Mouse (Mus musculus): ENCODE results near the gene Pdgfa.
A peak's percentile ranks its signal among the peaks of the same experiment; 100 is the strongest.

The Pdgfa gene

DNA sequence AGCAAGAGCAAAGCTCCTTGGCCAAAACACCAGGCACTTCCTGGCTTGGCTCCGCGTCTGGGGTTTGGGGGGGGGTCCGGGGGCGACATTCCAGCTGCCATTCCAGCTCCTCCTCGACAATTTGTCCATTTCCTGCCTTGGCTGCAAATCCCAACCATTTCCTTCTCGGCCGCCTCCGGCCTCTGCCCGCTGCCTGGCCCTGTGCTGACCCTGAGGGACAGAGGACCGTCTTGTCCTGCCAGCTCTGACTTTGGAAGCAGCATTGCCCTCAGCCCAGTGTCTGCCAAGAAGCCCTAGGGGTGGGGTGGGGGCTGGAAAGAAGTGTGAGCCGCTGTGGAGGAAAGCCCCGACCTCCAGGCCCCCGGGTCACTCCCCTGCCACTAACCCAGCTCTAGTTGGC is 44.2 kb downstream of the Pdgfa start:
- peak; percentile 12 for DNase-seq

DNA sequence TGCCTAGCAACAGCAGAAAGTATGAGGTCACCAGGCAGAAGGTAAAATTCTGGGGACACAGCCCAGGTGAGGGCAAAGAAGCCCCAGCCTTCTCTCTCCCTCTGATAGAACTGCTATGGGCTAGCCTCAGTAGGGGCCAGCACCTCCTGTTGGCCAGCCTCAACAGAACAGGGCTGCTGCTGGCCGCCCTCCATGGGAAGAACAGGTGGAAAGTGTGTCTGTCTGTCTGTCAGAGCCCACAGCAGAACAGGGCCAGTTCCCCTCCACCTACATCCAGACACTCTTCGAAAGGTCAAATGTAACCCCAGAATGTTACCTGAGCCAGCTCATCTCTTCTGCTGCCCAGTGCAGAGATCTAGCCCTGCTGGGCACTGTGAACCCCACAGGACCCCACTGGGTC is 45.9 kb downstream of the Pdgfa start:
- DNase-seq = no peak

DNA sequence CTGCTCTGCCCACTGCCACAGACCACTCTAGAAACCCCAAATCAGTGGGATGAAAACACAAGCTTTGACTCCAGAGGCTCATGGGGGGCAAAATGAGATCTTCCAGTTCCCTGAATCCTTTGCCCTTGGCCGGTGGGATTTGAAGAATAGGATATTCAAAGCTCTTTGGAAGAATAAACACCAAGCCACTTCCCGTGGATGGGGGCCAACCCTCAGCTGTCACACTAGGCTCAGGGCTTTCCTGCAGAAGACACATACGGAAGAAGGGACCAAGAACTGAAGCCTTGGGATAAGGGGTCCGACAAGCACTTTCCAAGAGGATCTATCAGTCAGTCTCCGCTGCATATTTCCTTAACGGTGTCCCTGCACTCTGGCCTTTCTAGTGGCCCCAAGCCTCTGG is 48.0 kb downstream of the Pdgfa start:
- no peak for DNase-seq

DNA sequence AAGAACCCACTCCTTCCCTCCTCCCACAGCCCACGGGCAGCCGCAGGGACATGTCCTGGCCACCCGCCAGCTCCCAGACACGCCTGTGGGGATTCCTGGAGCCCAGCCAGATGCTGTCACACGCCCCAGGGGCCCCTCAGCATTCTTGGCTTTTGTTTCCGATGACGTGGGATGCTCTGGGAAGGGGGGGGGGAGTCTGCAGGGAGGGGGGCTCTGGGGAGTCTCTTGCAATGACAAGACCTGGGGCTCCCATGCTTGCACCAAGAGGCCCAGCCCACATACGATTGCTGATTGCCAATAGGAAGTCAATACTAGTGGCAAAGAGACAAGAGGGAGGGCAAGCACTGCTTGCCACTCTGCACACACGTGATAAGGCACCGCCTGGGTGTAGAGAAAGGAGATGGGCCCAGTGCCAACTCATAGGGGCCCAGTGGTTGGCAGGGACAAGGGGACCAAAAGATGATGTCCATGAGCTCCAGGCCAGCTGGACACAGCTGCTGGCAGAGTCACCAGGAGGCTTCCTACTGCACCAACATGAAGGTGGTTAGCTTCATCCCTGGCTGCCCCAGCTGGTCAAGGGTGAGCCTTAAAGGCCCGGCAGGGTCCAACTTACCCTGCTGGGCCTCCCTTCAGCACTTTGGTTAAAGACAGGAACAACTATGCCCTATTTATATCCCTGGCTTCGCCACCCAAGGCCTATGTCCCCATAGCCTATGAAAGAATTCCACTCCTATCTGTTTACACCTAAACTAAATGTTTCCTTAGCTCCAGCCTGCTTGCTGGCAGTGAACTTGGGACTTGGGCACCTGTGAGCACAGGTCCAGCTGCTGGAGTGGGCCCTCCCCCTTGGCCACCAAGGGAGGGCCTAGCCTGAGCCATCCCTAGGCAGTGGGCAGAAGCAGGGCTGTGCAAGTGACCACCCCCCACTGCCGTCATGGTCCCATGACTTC is 48.9 kb downstream of the Pdgfa start:
- no peak for DNase-seq

DNA sequence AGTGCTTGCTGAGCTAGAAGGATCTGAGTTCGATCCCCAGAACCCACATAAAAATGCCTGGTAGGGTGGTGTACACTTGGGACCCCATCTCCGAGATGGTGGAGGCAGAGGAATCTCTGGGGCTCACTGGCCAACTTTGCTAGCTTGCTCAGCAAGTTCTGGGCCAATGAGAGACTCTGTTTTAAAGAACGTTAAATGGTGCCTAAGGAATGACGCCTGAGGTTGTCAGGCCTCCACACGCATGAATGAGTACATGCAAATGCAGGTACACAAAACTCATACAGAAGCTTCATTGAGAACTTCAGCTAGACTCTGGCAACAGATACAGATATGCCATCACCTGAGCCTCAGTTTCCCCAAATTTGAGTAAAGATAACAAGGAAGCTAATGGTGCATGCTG is 49.7 kb downstream of the Pdgfa start:
- DNase-seq = no peak

DNA sequence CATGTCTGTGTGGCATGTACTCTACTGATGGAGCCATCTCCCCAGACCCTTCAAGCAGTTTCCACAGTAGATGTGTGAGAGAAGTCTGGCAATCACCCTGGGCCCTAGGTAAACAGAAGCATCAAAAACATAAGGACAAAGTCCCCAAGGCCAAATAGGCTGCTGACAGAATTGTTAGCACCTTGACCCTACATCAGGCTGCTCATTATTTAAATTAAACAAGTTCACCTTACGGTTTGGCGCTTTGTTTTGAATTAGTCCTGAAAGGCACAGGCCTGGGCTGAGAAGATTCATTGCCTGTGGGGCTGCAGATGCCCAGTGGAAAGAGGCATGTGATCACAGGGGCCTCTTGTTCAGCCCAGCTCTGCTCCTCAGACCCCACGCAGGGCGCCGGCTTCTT is 50.2 kb downstream of the Pdgfa start:
- no peak for DNase-seq

DNA sequence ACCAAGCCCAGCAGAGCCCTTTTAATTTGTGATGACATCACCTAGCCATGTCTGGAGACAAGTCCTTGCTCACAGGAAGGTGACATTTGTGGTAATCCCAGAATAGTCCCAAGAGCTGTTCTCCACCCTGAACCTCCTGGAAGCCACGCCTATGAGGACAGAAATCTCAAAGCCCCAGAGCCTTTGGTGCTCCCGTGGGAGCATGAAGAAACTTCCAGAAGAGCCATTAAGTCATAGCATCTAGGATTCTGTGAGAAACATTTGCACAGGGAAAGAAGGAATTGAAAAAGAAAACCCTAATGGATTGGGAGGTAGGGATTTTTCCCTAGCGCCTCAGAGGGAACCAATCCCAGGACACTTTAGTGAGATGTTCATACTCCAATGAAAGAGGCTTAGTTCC is 52.2 kb downstream of the Pdgfa start:
- no peak for DNase-seq

DNA sequence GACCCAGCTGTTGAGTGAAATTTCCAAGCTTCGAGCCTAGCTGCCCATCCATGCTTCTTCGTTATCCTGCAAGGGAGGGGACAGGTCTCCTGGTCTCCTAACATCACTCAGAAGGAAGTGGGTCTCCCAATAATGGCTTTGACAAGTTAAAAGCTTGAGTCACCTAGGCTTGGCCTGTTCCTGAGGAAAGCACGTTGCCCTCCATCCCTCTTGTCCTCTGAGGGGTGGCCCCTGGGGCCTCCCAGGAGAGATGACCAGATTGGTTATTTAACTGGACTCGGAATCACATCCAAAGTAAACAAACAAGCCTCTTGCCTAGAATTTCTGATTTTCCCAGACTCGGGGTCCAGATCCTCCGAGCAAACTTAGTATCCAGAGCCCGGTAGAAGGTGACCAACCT is 52.6 kb downstream of the Pdgfa start:
- no peak for DNase-seq

DNA sequence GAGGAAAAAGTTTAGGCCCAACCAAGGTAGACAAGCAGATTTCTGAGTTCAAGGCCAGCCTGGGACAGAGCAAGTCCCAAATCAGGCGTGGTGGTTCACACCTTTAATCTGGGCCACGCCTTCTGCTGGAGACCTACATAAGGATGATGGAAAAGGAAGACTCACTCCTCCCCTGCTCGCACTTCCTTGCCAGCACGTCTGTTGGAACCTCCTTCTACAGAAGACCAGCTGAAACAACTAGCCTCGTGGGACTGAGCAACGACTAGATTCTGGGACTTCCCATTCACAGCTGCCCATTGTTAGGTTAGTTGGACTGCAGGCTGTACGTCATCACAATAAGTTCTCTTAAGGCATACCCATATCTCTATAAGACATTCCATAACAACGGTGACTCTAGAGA is 55.3 kb downstream of the Pdgfa start:
- no peak for DNase-seq

DNA sequence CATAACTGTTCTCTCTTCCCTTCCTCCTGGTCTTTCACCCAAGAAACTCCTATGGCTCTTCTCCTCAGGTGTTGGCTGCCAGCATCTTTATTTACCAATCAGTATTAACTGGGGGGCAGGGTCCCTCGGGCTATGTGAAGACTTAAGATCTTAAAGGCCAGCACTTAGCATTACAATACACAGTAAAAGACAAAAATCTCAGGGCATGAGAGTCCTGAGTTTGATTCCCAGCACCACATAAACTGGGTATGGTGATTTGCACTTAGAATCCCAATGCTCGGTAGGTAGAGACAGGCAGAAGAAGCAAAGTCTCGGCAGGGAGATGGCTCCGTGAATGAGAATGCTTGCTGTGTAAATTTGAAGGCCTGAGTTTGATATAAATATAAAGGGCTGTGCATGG is 56.6 kb downstream of the Pdgfa start:
- no peak for DNase-seq

DNA sequence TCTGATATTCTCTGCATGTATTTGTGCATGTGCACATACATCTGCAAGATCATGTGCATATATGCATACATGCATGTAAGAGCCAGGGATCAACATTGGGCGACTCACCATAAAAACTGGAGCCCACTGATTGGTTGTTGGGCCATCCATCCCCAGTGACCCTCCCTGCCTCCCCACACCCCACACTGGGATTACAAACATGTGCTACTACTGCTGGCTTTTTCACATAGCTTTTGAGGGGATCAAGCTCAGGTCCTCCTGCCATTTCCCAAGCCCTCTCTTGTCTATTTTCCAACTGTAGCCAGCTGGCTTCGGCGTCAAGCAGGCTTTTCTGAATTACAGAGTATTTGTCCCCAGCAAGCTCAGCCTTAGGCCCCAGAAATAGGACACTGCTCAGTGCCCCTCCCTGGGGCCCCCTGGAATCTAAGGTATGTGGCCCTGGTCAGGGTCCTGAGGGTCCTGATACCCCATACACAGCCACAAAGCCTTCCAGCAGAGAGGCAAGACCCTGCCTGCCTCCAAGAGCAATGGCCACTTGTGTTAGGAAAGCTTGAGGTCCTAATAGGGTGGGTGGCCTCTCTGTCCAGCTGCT is 58.5 kb downstream of the Pdgfa start:
- DNase-seq = no peak

DNA sequence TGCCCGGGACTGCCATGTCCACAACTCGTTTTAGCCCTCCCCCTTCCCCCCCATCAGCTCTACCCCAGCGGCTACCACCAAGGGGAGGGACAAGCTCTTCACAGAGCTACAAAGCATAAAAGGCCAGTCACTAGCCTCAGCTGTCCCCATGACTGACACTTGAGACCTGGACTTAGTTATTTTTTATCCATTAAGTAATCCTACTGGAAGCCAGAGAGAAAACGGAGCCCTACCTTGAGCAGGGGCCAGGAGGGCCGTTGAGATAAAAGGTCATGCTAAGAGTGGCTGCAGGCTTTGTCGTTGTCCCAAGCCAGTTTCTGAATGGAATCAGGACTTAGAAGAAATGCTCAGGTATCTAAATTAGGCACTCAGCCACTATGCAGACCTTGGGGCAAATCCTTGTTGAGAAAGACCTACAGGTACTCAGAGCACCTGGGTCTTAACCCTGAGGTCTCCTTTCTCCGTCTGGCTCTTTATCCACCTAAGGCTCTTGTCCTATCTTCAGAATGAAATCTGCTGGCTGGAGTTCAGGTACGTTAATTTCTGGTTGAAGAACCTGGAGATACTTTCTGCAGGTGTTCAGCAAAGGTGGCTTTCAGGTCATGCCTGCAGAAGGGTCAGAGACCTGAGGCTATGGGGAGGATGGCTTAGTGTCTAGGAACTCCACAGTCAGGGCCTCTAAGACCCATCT is 60.6 kb downstream of the Pdgfa start:
- no peak for DNase-seq

DNA sequence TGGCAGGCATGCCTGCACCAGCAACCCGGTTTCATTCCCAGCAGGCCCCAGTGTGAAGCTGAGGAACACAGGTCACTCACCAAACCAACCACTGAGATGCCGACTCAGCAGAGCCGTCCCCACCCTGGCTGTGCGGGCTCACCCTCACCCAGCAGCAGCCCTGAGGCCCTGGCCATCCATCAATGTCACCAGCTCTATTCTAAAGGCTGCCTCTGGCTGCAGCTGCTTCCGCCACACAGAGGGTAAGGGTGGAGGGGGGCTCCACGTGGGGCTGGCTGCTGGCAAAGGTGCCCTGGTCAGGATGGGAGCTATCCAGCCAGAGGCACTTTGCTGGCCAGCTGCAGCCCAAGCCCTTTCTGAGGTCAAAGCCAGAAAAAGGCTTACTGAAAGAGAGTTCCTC is 62.6 kb downstream of the Pdgfa start:
- DNase-seq = no peak

DNA sequence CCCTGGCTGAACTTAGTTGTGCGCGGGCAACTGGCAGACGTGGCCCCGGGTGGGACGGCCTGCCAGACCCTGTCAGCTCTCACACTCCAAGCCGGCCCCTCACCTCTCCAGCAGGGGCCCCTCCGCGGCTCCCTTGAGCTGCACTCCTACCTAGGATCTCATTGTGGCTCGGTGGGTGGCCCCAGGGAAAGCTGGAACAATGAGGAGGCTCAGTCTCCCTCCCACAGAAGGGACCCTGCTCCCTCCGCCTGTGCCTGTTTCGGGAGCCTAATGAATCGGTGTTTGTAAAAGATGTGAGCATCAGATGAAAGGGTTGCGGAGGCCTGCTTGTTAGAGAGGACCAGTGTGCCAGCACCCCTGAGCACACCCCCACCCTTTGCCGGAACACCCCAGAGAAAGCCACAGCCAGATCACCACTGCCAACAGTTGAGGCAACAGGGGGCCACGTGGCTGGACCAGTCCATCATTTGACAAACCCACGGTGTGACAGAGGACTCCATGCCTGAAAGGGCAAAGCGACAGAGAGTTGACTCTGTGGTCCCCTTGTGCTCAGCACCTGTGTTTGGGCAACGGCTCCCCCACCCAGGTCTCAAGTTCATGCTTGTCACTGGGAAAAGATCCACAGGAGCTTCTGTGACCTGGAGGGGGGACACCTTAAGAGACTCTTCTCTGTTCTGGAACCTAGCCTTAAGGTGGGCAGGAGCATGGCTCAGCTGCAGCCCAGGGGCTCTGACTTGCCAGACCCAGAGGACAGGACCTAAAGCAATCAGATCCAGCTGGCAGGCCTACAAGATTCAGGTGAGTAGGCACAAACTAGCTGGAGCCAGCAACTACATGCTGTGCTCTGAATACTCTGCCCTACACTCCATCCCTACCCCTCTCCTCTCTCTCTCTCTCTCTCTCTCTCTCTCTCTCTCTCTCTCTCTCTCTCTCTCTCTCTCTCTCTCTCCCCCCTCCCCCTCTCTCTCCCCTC is 64.4 kb downstream of the Pdgfa start:
- DNase-seq = no peak

DNA sequence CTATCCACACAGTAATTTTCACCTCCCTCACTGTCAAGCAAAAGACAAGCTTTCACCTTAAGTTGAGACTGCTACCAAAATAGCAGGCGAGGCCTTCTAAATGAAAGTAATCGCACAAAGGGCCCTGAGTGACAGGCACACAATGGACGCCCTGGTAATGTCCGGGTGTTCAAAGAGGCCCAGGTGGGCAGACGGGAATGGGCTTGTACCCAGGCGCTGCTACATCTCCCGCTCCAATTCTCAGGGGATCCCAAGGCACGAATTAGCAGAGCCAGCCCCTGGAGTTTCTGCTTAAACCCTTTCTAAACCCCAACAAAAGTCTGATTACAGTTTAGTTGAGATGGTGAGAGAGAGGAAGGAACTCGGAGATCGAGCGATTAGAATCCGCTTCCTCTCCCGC is 65.3 kb downstream of the Pdgfa start:
- no peak for DNase-seq

DNA sequence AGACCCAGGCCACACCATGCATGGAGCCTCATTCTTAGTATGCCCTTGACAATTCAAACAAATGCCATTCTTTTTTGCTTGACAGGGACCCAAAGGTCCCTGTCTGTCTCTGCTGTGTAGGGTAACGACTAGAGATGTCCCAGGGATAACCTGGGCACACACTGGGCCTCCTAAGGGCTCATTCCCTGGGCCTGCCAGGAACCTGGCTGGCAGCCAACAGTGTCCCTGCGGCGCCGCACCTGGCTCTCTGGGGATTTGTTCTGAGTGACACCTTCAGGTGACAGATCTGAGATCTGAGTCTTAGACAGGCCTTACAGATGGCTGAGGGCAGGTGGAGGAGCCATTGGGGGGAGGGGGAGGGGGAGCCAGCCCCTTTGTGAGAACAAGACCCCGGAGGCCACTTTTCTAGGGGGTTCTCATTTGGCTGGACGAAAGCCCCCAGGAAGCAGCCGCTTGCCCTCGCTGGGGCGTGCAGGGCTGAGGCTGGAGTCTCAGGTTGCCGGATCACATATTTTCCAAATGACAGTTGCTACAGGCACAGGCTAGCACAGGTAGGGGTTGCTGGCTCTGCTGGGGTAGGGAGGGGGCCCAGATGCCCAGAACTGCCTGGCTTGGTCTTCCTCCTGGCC is 67.2 kb downstream of the Pdgfa start:
- DNase-seq = no peak
